Mouse (Mus musculus) spleen, adult 2 months (tissue): ENCODE data around the gene Maml3.

Source experiments
- CTCF ChIP-seq: fragments of 200-500 bp; IDR thresholded peaks from 2 replicates; pipeline ENCODE4 v1.5.1; 2011; ENCODE audit warnings: mild to moderate bottlenecking, inconsistent platforms; ENCODE audit not compliant: insufficient read depth, insufficient read length, insufficient replicate concordance; ENCODE audit errors: extremely low read depth
- POLR2A ChIP-seq: fragments of 200-500 bp; IDR thresholded peaks from 2 replicates; pipeline ENCODE4 v1.6.1; 2011; ENCODE audit warnings: low read depth, low read length, inconsistent platforms

DNA sequence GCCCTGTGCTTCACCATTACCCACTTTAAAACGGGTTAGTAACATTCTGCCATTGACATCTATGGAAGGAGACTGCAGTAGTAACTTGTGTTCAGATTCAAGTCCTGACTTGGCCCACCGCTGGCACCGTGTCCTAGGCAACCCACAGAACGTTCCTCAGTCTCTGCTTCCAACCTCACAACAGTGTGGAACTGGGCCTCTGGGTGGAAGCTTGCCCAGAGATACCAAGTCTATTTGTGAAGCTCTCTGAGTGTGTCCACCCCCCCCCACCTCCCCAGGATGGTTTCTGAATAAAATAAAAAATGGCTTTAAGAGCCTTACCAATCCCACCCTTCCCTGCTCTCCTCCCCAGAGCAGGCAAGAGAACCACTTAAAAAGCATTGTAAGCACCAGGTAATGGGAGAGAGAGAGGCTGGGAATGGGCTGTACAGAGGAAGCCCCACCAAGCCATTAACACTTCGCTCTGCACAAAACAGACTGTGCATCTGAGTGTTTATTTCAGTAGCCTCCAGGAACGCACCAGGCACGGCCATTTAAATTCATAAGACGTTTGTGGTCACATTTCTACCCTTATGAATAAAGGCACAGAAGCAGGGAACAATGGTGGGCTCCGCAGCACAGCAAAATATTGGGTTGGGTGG, 141.6 kb downstream of the Maml3 start:
- TF ChIP-seq CTCF (no peak), POLR2A (no peak)
